18 mouse cellular contexts compared by ENCODE assay signal in genomic region chr15:16556338-16556737, GRCm38 (mm10).
"Had no signal": no experiment of that assay in that cellular context is flagged by ENCODE, and none has a peak within 500 bp of the region (broad histone marks: within the 10 kb centered on the region; RNA-seq: fewer than 3 reads in every experiment).

No protein-coding gene starts in this region.

- H3K4me1 ChIP-seq: kidney, embryonic 15.5 days; liver, embryonic 13.5 days; neural tube, embryonic 13.5 days had no signal

- H3K9ac ChIP-seq: kidney, embryonic 15.5 days; liver, embryonic 13.5 days; neural tube, embryonic 13.5 days had no signal

- H3K9me3 ChIP-seq: kidney, embryonic 15.5 days; liver, embryonic 13.5 days; neural tube, embryonic 13.5 days had no signal

- H3K36me3 ChIP-seq: kidney, embryonic 15.5 days; liver, embryonic 13.5 days; neural tube, embryonic 13.5 days had no signal

- DNase-seq: kidney, adult 11 months; kidney, adult 8-10 months; kidney, postnatal 10 days; kidney, postnatal 36 days; layer of hippocampus, postnatal 36 days; liver, embryonic 13.5 days; lung, adult 2 months; lung, postnatal 14 days; lung, postnatal 4 days; right cerebral cortex, postnatal 14 days; right cerebral cortex, postnatal 4 days; thymus, adult 2 months; thymus, postnatal 14 days had no signal

- H3K4me2 ChIP-seq: kidney, embryonic 15.5 days; liver, embryonic 13.5 days; neural tube, embryonic 13.5 days had no signal

- H3K27me3 ChIP-seq: kidney, embryonic 15.5 days; liver, embryonic 13.5 days; neural tube, embryonic 13.5 days had no signal

- H3K27ac ChIP-seq: kidney, embryonic 15.5 days; left cerebral cortex, adult 2 months; liver, embryonic 13.5 days; neural tube, embryonic 13.5 days; stomach, postnatal 0 days had no signal

- H3K4me3 ChIP-seq: kidney, embryonic 15.5 days; left cerebral cortex, adult 2 months; liver, embryonic 13.5 days; myocyte; neural tube, embryonic 13.5 days had no signal
